Mouse (Mus musculus) stomach, embryonic 16.5 days (tissue): ENCODE results near the gene Fuk. TPM values are rescaled to one million over a fixed set of nuclear protein-coding genes. Genes with fewer than 3 reads are reported as not detected.
"Not testable (repeated sequence)": the region's sequence is repeated elsewhere in the genome, so short reads cannot be mapped to it uniquely, and the experiment has no call there.

Experiments
- ATAC-seq: fragments of 200-750 bp; cut with Nextera tagmentation; 2 replicates; pipeline ENCODE4 v1.8.0; 2017; ENCODE audit warnings: moderate number of reproducible peaks, moderate TSS enrichment; ENCODE audit not compliant: insufficient read depth, low FRiP score
- H3K27ac ChIP-seq: fragments of 300-500 bp; sonication (generic); 2 replicates; pipeline ENCODE4 v1.5.1; 2014; ENCODE audit warnings: low read length
- H3K27me3 ChIP-seq: fragments of 300-500 bp; sonication (generic); 2 replicates; pipeline ENCODE4 v1.6.1; 2014; ENCODE audit warnings: low read length, control low read depth, mixed read lengths; ENCODE audit not compliant: control insufficient read depth, insufficient read depth
- H3K36me3 ChIP-seq: fragments of 300-500 bp; sonication (generic); 2 replicates; pipeline ENCODE4 v1.6.1; 2014; ENCODE audit warnings: low read length; ENCODE audit not compliant: control insufficient read depth, insufficient read depth
- H3K4me1 ChIP-seq: fragments of 300-500 bp; sonication (generic); 2 replicates; pipeline ENCODE4 v1.6.1; 2014; ENCODE audit warnings: low read length, control low read depth, mixed read lengths; ENCODE audit not compliant: control insufficient read depth, insufficient read depth
- H3K4me2 ChIP-seq: fragments of 300-500 bp; sonication (generic); 2 replicates; pipeline ENCODE4 v1.6.1; 2014; ENCODE audit warnings: low read depth, low read length, mixed read lengths
- H3K4me3 ChIP-seq: fragments of 300-500 bp; sonication (generic); replicated peaks from 2 replicates; pipeline ENCODE4 v1.5.1; 2014; ENCODE audit warnings: mild to moderate bottlenecking, low read length
- H3K9ac ChIP-seq: fragments of 300-500 bp; sonication (generic); 2 replicates; pipeline ENCODE4 v1.6.1; 2014; ENCODE audit warnings: low read length
- H3K9me3 ChIP-seq: fragments of 300-500 bp; sonication (generic); replicated peaks from 2 replicates; pipeline ENCODE4 v1.6.1; 2016; ENCODE audit warnings: low read length, control low read depth; ENCODE audit not compliant: control insufficient read depth
- WGBS: fragments of 180-500 bp; shearing (Covaris S2); extraction: QIAGEN DNeasy Blood & Tissue Kit; methylation state at CpG from one replicate; pipeline ENCODE4 v1.1.7; 2014; 5-methylcytosine and 5-hydroxymethylcytosine counted together
- polyA plus RNA-seq: library from polyadenylated mRNA; unstranded; fragments of >200 nt; fragmentation: Nextera tagmentation; extraction: Ambion mirVana; gene quantifications from 2 replicates; pipeline ENCODE4 v1.2.1, GENCODE M21; 2015

The Fuk gene
- polyA plus RNA-seq, 1 experiment from 2014 or later = 12.2 TPM

DNA sequence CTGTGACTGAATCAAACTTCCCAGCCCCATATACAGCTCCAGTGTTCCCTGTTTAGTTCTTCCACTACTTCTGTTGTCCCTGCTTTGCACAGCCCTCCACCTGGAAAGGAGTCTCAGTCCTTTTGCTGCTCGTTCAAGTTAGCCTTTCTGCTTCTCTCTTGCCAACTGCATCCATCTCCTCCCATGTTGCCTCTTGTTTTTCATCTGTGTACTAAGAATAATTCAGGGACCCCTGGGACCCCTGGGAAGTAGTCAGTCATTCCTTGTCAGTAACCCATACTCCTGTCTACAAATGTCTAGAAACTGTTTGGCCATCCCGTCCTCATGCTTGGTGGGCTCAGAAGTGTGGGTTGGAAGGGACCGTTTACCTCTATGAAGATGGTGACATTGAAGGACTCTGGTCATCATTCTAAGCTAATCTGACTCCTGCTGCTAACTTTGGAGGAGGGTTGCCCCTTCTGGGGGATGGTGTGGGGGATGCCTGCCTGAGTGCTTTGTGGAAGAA is 18.5 kb upstream of the Fuk start:
- H3K9me3 ChIP-seq = no peaks in the 10 kb centered on the region
- no peaks in the 10 kb centered on the region for H3K27me3 ChIP-seq
- ATAC-seq = no peak
- H3K9ac ChIP-seq = peak overlapping the region; percentile 86
- peak overlapping the region; percentile 83 for H3K4me3 ChIP-seq
- no peaks in the 10 kb centered on the region for H3K36me3 ChIP-seq
- peak overlapping the region; percentile 73 for H3K27ac ChIP-seq
- WGBS = 28% methylated on average over 3 of the region's 3 CpGs
- peak overlapping the region; percentile 67 for H3K4me2 ChIP-seq
- peaks cover 18% of the 10 kb centered on the region for H3K4me1 ChIP-seq

DNA sequence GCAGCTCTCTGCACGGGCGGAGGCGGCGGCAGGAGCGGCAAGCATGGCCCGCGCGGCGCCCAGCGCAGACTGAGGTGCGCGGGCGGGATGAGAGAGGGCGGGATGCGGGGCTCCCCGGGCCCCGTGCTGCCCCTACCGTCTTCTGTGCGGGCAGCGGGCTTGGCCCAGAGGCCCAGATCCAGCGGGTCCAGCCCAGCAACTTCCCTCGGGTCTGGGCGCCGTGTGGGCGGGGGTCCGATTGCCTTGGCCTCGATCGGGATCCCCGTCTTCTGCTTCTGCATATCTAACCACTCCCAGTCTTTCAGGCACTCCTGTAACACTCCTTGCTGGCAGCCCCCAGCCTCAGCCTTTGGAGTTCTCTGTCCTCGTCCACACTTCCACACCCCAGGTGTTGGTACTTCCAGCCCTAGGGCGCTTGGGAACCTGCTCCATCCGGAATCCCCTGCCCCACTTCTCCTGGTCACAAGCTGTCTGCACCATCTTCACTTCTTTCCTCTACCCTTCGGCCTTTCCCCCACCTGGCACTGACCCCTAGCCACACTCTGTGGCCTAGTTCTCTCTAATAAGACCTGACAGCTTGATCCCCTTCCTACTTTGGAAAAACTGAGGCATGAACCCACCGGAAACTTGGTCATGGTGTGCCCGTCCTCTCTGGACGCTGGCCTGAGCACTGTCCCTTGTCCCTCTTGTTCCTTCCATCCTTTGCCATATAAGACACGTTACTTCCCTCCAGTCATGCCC is 17.9 kb upstream of the Fuk start:
- ATAC-seq = peak; percentile 3; the same call in 1 of the 2 replicates
- no peaks in the 10 kb centered on the region for H3K36me3 ChIP-seq
- peaks cover 18% of the 10 kb centered on the region for H3K4me1 ChIP-seq
- peak overlapping the region; percentile 73 for H3K27ac ChIP-seq
- no peaks in the 10 kb centered on the region for H3K27me3 ChIP-seq
- H3K4me3 ChIP-seq = peak overlapping the region; percentile 83
- WGBS = 3% methylated on average over 35 of the region's 37 CpGs
- H3K4me2 ChIP-seq = peak overlapping the region; percentile 67
- H3K9ac ChIP-seq = peak overlapping the region; percentile 86
- no peaks in the 10 kb centered on the region for H3K9me3 ChIP-seq

DNA sequence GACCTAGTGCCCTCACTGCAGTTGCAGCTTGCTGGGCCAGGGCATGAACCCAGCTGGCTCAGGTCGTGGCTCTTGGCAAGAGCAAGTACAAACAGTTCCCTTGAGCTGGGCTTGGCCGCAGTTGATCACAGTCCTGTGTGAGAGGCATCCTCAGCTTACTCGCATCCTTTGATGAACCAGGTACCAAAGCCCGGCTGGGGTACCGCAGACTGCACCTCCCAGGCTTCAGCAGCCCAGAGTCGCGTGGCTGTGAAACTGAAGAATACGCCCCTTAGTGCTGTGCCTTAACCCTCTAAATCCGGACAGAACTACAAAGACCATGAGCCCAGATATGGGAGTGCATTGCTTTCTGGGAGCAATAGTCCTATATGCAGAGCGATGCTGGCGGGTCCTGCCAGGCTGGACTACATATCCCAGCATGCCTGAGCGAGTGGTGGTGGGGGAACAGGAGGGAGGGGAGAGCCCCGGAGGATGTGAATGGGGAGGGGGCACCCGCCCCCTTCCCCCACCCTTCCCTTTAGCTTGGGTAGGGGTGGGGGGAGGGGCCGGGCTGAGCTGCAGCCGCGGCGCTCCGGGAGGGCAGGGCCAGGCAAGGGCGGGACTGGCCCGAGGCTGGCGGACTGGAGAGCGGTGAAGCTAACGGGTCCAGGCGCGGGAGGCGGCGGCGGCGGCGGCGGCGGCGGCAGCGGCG is 17.2 kb upstream of the Fuk start, which contains the start of gene St3gal2:
TSS of gene St3gal2 (plus strand) at position 582 of the 691 bp plus-strand sequence.
- H3K9ac ChIP-seq = peak within 1 kb of the TSS; percentile 86
- peak within 1 kb of the TSS; percentile 73 for H3K27ac ChIP-seq
- no peaks in the 10 kb centered on the region for H3K9me3 ChIP-seq
- WGBS = 1% methylated on average over 33 of the region's 36 CpGs
- peaks cover 18% of the 10 kb centered on the region for H3K4me1 ChIP-seq
- ATAC-seq = peak; percentile 98
- peak within 1 kb of the TSS; percentile 67 for H3K4me2 ChIP-seq
- H3K36me3 ChIP-seq = no peaks in the 10 kb centered on the region
- H3K27me3 ChIP-seq = no peaks in the 10 kb centered on the region
- H3K4me3 ChIP-seq = peak within 1 kb of the TSS; percentile 83

DNA sequence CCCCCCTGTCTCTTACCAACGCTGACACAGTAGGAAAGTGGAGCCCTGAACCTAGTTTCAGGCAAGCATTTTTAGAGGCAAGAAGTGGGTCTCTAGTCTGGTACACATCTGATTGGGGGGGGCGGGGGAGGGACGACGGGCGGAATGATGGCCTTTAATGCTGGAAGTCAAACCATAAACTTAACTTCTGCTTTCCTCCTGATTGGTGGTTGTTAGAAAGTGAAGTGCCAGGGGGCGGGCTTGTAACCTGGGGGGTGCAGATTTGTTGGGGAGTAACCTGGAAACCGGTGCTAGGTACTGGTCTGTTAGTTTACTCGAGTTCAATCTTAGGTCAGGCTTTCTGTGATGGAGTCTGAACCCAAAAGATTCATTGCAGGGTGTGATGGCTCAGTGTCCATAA is 16.2 kb upstream of the Fuk start:
- H3K9ac ChIP-seq = no peak overlapping the region
- no peak overlapping the region for H3K27ac ChIP-seq
- H3K36me3 ChIP-seq = no peaks in the 10 kb centered on the region
- no peaks in the 10 kb centered on the region for H3K9me3 ChIP-seq
- ATAC-seq = no peak
- peaks cover 18% of the 10 kb centered on the region for H3K4me1 ChIP-seq
- H3K4me3 ChIP-seq = no peak overlapping the region
- H3K27me3 ChIP-seq = no peaks in the 10 kb centered on the region
- 40% methylated on average over 8 of the region's 8 CpGs for WGBS
- H3K4me2 ChIP-seq = no peak overlapping the region

DNA sequence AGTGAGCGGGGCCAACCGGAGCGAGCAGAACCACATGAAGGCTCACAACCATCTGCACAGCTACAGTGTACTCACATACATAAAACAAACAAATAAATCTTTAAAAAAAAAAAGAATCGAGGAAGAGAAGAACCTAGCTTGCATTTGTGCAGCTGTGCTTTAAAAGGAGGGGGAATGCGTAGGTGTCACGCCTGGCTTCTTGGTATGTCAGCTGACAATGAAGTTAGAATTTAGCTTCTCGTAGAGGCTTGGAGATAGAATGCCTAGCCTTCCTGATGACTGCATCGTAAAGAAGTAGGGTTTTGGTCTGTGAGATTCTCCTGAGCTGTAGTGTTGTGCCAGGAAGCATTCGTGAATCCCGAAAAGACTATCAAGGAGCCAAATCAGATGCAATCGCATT is 15.7 kb upstream of the Fuk start:
- ATAC-seq = no peak
- peaks cover 18% of the 10 kb centered on the region for H3K4me1 ChIP-seq
- H3K9ac ChIP-seq = no peak overlapping the region
- no peaks in the 10 kb centered on the region for H3K9me3 ChIP-seq
- H3K27me3 ChIP-seq = no peaks in the 10 kb centered on the region
- 74% methylated on average over 11 of the region's 11 CpGs for WGBS
- H3K4me3 ChIP-seq = no peak overlapping the region
- H3K36me3 ChIP-seq = no peaks in the 10 kb centered on the region
- no peak overlapping the region for H3K27ac ChIP-seq
- H3K4me2 ChIP-seq = no peak overlapping the region

DNA sequence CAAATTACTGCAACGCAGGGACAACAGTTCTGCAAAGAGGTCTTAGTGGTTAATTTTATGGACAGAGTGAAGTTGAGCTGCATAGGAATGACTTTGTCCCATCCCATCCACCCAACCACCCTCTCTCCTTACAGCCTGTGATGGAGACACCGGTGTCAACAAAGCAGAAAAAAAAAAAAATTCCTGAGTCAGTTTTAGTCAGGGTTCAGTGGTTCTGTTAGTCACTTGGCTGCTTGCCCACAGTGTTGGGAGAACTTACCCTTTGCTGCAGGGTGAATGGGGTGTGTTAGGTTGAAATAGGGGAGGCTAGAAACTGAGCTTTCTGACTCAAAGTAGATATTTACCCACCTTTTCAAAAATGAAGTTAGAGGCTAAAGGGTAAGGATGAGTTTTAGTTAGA is 15.1 kb upstream of the Fuk start:
- H3K27me3 ChIP-seq = no peaks in the 10 kb centered on the region
- H3K4me3 ChIP-seq = no peak overlapping the region
- peaks cover 18% of the 10 kb centered on the region for H3K4me1 ChIP-seq
- H3K4me2 ChIP-seq = no peak overlapping the region
- no peak for ATAC-seq
- no peak overlapping the region for H3K27ac ChIP-seq
- no peaks in the 10 kb centered on the region for H3K36me3 ChIP-seq
- H3K9me3 ChIP-seq = no peaks in the 10 kb centered on the region
- WGBS = 63% methylated on average over 2 of the region's 2 CpGs
- no peak overlapping the region for H3K9ac ChIP-seq

DNA sequence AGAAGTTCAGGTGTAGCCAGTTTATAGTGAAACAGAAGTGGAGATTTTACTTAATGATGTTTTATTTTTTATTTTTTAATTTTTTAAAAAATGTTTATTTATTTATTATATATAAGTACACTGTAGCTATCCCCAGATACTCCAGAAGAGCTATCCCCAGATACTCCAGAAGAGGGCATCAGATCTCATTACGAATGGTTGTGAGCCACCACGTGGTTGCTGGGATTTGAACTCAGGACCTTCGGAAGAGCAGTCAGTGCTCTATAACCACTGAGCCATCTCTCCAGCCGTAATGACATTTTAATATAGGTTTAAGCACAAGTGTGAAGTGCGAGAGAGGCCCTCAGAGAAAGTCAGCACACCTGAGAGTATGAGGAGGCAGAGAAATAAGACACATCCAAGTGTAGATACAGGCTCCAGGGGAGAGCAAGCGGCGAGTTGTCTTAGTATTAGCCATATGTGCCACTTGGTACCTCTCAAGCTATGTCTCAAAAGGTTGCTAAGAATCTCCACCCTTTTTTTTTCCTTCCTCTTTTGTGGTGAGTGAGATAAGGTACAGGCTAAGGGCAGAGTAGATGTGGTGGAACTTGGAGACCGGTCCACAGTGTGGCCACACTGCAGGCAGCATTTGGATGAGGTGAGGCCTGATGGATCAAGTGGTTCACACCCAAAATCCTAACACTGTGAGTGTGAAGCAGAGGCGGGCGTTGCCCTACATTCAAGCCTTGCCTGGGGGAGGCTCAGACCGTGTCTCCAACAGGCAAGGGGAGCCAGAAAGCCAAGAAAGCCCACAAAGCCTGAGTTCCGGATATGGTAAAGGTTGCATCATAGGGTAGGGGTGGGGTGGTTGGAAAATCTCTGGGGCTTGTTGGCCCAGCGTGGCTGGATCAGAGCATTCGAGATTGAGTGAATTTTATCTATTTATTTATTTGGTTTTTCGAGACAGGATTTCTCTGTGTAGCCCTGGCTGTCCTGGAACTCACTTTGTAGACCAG is 9.6 kb upstream of the Fuk start:
- ATAC-seq = no peak
- no peaks in the 10 kb centered on the region for H3K9me3 ChIP-seq
- 80% methylated on average over 15 of the region's 15 CpGs for WGBS
- H3K4me1 ChIP-seq = no peaks in the 10 kb centered on the region
- no peaks in the 10 kb centered on the region for H3K27me3 ChIP-seq
- H3K36me3 ChIP-seq = no peaks in the 10 kb centered on the region
- H3K4me2 ChIP-seq = no peak overlapping the region
- no peak overlapping the region for H3K27ac ChIP-seq
- H3K9ac ChIP-seq = no peak overlapping the region
- no peak overlapping the region for H3K4me3 ChIP-seq

DNA sequence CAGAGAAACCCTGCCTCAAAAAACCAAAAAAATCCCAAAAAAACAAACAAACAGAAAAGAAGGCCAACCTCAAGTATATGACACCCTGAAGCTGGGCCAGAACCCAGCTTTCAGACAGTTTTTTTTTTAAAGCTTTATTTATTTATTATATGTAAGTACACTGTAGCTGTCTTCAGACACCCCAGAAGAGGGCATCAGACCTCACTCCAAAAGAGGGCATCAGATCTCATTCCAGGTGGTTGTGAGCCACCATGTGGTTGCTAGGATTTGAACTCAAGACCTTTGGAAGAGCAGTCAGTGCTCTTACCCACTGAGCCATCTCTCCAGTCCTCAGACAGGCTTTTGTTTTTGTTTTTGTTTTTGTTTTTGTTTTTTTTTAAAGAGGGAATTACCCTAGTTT is 7.6 kb upstream of the Fuk start:
- not testable (repeated sequence) for H3K9me3 ChIP-seq, H3K27me3 ChIP-seq, ATAC-seq, H3K4me2 ChIP-seq, H3K9ac ChIP-seq, H3K4me1 ChIP-seq, H3K4me3 ChIP-seq, H3K36me3 ChIP-seq, H3K27ac ChIP-seq
